Mouse (Mus musculus) heart, postnatal 0 days (tissue): Measurements from ENCODE around the gene Gpatch2l.

Experiments used
- CTCF ChIP-seq: IDR thresholded peaks from 2 replicates; pipeline ENCODE4 v1.5.1; 2016; ENCODE audit warnings: antibody characterized with exemption, control low read depth, low read depth
- EP300 ChIP-seq: IDR thresholded peaks from 2 replicates; pipeline ENCODE4 v1.6.1; 2016; ENCODE audit warnings: antibody characterized with exemption, low read depth

- TF ChIP-seq CTCF (no peak), EP300 (no peak)
Observed at GRCm38 (mm10) chr12:86330684-86331083, 89.0 kb downstream of the Gpatch2l start.
